Mouse (Mus musculus) left cerebral cortex, postnatal 14 days (tissue): ENCODE results near the gene Aspn. TPM values are rescaled to one million over a fixed set of nuclear protein-coding genes. Genes with fewer than 3 reads are reported as not detected.

Experiments used
- DNase-seq, 2 experiments: peaks; one replicate each; pipeline ENCODE4 v3.0.0; 2021 to 2022; ENCODE audit warnings: low spot score in 2 of 2, mixed read lengths in 1 of 2
- intact Hi-C: fragments of 180-260 bp; cut with DNase I; formaldehyde crosslinking; loops from one replicate; pipeline ENCODE4 v1.15.1; 2025
- long read RNA-seq, 2 experiments: library from polyadenylated mRNA; stranded (forward); transcript quantifications; one replicate each; pipeline ENCODE4 v2.0.0; 2021
- total RNA-seq, 2 experiments: library from RNA; stranded (reverse); gene quantifications; 2 replicates each; pipeline ENCODE4 v1.2.3; 2021

The Aspn gene
- 1 to 10 TPM; 1.4 to 1.9 TPM for total RNA-seq
- long read RNA-seq, experiment 1, partial matches to known transcripts = 0 of 4 reads
- long read RNA-seq, experiment 1, other reads (novel, unspliced or antisense) = 0 of 4 reads
- long read RNA-seq, experiment 2, partial matches to known transcripts = 0 of 1 reads
- long read RNA-seq, experiment 2, other reads (novel, unspliced or antisense) = 0 of 1 reads

DNA sequence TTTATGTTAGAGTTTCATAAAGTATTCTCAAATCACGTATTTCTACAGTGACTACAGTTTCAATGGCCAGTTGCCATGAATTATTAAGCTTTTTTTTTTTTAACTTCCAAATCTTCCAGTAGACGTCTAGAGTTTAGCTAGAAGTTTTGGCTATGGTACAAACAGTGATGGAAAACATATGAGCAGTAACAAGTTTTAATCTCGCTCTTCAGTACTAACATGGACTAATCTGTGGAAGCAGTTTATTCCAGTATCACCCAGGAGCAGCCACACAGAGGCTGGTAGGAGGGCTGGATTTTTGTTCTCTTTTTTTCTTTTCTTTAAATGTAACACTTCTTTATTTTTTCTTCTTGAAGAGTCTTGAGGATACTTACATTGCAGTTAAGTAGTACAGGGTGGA is at the start of gene Aspn:
Gene Aspn (plus strand): TSS at position 165 of the 400 bp plus-strand sequence.
- intact Hi-C loops = no loop called here
- no peak for DNase-seq

DNA sequence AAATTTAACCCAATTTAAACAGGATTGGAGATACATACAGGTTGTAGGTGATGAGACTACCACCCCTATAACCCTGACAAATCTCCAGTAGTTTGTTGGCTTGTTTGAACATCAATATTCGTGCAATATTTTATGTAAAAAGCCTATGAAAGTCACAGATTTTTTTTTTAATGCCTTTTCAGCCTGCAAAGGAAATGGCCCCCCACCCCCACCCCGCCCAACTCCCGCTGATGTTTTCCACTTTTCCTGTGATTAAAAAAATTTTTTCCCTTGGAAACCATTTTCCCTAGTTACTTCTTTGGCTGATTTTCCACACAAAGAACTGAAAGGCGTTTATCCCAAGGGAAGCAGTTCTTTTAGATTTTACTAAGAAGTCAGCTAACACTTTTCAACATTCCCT is 39.7 kb upstream of the Aspn start, which contains the start of gene Ecm2:
Gene Ecm2 (plus strand): TSS at position 301 of the 400 bp plus-strand sequence.
- intact Hi-C loops = no loop called here
- no peak for DNase-seq

DNA sequence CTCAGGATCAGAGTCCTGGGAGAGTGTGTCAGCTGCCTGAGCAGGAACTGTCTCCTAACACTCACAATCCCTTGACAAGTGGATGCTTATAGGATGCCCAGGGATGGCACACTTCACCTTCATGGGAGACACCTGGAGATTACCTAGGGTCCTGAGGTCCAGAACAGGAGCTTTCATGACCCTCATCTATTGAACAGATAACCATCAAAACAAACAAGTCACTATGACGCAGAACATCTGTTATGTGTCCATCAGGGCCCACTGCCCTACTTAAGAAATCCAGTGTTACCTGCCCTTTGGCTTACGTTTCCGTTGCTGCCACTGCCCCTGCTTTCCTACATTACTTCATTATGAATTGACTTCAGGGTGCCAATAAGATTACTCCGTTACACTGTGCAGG is 38.5 kb upstream of the Aspn start:
- intact Hi-C loops = no loop called here
- DNase-seq = no peak

DNA sequence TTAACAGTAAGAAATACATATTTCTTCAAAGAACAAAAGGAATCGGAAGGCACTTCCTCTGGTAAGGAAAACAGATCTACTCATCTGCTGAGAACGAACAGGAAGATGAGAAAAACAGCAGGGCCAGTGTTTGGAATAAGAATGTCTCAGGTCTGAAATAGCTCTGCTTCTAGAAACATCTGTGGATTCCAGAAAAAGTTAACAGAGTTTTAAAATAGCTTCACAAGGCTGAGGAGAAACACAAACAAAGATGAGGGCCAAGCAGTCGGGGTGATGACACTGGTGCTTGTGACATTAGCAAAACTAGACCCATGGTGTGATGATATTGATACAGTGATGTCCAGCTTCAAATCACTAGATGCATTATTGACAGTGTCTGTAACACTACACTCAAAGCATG is 37.1 kb upstream of the Aspn start:
- no peak for DNase-seq
- intact Hi-C loops = no loop called here

DNA sequence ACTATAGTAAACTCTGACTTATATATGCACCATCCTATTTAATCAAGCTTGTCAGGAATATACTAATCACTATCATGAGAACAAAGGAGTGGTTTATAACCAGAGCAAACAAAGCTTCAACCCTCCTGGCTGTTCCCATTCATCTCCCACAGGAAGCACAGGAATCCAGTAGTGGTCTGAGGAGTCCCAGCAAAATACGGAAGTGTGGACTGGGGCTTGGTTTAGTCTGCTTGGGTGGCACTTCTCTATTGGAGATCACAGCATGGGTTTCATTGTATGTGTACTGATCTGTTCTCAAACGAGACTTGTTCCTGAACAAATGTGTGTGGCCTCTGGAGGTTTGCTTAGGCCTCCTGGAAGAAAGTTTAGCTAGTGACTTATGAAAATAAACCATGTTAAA is 25.5 kb upstream of the Aspn start:
- DNase-seq = no peak
- intact Hi-C loops = no loop called here

DNA sequence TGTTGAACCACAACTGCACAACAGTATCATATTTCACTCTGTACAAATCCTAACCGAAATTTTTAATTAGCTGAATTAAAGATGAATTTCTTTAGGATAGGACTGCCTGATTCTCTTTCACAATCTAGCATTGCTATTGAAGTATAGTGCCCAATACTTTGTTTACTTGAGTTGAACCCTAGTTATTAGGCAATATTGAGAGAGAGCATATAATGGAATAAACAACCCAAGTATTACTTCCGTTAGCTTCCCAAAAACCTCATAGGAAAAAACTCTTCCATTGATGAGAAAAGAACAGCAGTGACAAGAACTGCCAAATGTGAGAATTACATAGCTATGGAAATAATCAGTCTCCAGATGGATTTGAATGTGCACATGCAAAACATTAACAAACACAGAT is 18.0 kb upstream of the Aspn start:
- intact Hi-C loops = no loop called here

DNA sequence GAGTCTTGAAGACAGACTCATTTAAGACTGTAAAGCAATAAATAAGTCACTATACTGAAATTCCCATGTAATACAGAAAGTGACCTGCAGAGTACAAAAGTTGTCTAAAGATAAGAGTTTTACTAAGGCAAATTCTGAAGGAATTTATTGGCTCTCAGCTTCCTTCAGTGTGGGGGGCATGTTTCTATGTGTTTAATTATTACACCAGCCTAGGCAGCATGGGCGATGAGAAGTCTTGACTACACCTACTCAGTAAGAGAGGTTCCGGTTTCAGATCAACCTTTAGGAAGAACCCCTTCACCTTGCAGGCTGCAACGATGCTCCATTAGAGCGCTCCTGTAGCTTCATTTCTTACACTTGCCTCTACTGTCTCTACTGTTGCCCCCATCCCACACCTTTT is 13.6 kb upstream of the Aspn start:
- no peak for DNase-seq
- intact Hi-C loops = no loop called here

More for the DNA sequence above, 18.0 kb upstream of the Aspn start:
- DNase-seq = no peak

DNA sequence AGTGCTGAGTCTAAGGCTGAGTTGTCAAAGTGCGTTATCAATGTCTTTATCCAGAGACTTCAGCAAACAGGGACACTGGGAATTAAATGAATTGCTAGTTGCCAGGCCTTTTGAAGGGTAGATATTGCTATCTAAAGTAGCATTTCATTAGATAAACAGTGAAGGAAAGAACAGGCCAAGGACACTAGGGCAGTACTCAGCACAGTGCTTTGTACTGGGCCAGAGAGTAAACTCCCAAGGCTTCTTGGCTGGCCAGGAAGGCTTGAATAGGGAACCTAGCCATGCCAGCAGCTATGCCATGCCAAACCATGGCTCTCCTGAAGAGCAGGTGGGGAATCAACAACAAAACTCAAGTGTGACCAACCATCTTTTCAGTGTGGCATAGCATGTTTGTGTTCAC is 7.3 kb upstream of the Aspn start:
- intact Hi-C loops = no loop called here
- no peak for DNase-seq

DNA sequence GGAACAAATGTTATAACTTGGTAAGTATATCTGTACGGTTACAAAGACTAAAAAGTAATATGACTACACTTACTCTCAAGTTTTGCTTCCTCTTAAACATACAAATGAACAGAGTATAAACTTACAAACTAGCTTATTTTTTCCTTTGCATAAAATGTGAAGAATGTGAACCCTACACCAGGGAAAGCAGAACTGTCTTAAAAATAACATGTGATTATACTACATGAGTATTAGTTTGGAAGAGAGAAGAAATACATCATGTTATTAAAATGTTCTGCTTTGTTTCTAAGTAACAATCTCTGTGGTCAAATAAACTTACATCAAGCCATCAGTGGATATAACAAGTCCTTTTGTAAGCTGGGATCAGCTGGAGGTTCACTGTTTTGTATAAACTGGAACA is 5.5 kb upstream of the Aspn start:
- intact Hi-C loops = no loop called here
- no peak for DNase-seq

DNA sequence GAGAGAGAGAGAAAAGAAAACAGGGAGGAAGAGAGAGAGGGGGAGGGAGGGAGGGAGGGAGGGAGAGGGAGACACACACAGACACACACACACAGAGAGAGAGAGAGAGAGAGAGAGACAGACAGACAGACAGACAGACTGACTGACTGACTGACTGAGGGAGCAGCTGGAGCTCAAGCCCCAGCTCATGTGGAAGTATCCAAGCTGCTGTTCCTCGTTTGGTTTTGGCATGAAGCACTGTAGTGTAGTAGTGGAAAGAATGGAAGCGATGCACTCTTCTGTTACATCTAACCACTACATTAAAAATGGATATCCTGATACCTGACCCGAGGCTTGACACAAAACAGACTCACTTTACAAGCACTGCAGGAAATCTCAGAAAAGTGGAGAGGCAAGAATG is 1.4 kb downstream of the Aspn start:
- intact Hi-C loops = no loop called here

DNA sequence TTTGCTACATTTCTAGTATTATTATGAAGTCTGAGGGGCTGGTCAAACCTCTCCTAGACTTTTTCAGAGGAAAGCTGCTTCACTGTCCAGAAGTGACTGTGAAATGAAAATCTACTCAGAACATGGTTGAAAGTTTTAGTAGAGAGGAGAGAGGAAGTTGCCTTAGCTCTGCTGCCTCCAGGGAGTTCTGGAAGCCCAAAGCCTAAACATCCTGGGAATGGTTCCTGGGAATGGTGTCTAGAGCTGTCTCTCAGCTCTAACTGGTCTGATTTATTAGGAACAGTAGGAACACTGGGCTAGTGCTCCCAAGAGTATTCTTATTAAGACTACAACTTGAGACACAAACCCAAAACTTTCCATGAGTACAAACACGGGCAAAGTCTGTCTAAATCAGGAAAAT is 2.3 kb downstream of the Aspn start:
- intact Hi-C loops = no loop called here
- no peak for DNase-seq

More for the DNA sequence above, 1.4 kb downstream of the Aspn start:
- no peak for DNase-seq

DNA sequence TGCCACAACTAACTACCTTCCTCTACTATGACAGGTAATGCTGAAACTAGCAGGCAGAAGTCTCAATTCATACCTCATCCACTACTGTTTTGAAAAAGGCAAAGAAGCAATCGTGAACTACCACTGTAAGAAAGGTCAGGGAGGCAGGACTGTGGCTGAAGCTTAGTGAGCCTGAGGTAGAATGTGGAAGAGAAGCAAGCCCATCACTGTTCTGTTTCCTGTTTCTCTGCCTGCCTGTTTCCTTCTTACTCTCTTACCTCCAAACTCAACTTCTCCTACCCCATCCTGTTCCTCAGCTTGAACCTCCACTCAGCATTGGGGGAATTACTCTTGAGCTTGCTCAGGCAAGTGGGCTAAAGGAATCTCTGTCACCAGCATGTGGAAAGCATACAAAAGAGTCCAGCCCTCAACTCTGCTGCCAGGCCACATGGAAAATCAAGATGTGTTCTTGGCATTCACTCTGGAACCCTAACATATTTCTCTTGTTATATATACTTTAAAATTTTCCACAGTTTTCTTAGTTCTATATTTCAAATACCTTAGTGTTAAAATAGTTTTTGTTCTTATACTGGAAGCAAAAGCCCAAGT is 3.4 kb downstream of the Aspn start:
- intact Hi-C loops = no loop called here
- no peak for DNase-seq

DNA sequence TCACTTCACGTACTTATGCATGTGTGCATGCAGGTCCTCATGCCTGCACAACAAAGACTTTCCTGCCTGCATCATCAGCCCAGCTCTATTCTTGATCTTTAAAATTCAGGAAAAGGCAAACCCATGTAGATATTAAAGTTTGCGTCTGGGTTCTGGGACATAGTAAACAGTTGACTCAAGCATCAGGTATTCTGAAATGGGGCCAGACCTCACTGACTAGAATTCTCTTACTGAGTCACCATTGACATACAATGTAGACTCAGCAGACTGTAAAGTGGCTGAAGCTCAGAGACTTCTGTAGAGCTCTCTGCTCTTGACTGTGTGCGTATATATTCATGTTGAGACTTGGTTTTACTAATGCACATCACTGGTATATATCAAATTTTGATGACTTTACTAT is 5.4 kb downstream of the Aspn start:
- DNase-seq = no peak
- intact Hi-C loops = no loop called here

DNA sequence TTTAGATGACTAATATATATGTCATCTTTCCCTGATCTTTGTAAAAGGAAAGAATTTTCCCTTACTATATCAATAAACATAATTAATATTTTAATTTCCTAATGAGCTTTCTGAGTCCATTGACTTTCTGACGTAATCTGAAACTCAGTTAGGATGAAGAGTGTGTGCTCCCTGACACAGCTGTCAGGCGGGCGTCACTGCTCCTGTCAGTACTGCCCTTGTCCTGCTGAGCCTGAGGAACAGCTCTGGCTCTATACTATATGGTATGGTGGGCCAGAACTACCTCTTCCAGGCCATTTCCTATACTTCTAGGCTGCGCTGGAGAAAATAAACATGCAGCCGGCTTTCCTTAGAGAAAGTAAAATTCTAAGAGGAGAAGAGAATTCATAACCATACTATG is 10.3 kb downstream of the Aspn start:
- no peak for DNase-seq
- intact Hi-C loops = no loop called here

DNA sequence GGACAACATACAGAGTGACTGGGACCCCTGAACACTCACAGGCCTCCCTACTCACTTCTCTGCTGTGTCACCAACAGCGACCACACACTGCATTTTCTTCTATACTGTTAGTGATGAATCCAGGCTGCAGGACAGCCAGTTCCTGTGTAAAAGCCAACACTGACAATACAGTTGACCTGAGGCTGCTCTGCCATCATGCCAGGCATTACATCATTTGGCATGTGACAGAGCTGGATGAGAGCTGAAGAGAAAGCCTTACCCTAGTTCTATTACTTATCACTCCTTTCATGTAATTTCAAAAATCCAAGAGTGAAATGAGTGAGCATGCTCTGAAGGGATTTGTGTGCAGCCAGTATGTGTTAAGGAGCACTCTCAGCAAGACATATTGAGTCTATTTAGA is 12.0 kb downstream of the Aspn start:
- intact Hi-C loops = no loop called here
- DNase-seq = no peak

DNA sequence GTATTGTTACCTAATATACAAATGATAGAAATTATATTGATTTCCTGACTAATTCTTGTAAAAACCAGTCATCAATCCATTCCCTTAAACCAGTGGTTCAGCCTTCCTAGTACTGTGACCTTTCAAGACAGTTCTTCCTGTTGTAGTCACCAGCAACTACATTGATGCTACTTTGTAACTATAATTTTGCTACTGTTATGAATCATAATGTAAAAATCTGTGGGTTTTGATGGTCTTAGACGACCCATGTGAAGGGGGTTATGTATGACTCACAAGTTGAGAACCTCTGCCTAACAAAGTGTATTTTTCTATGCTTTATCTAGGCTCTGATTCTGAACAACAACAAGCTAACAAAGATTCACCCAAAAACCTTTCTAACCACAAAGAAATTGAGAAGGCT is 12.7 kb downstream of the Aspn start:
- intact Hi-C loops = no loop called here

DNA sequence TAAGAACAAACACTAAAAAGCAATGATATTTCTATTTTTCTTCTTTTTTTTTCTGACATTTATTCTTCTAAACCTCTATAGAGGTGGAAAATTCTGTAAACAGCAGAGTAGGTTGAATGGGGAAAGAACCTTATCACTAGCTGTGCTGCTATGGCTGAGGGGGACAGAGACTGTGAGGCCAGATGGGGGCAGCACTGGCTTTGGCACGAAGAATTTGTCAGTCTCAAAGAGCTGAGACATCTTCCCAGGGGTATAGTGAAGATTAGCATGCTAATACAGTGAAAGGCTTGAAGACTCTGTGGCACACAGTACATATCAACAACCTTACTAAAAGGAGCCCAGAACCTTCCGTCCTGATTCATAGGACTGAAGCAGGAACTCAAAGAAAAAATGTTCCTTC is 14.9 kb downstream of the Aspn start:
- intact Hi-C loops = no loop called here
- no peak for DNase-seq

More for the DNA sequence above, 12.7 kb downstream of the Aspn start:
- no peak for DNase-seq

DNA sequence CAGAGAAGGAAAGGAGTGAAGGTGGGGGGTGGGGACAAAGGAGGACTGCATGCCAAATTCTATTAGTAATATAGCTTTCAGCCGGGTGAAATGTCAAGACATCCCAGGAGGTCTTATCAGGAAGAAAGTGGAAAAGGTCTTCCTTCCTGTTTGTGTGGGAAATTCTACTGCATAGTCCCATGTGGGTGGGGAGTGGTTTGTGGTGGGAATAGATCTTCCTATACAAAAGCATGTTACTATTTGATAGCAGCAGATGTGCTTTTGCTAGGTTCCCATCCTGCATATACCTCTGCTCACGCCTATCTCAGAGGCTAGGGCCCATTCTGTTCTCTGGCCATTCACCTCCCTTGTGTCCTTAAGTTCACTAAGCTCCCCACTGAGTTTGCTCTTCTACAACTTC is 16.6 kb downstream of the Aspn start:
- no peak for DNase-seq
- intact Hi-C loops = no loop called here

DNA sequence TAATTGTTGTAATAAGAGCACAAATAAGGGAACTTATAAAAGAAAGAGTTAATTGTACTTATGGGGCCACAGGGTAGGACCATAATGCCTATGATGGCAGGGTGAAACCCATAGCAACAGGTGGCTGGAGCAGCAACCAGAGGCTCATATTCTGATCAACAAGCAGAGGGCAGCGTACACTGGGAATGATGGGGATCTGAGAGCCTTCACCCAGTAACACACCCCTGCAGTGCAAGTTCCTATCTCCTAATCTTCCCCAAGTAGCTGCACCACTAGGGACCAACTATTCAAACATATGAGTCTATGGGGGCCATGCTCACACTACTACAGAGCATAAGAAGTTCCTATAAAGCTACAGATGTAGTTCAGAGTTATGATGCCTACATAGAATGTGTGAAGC is 20.1 kb downstream of the Aspn start:
- no peak for DNase-seq
- intact Hi-C loops = no loop called here

DNA sequence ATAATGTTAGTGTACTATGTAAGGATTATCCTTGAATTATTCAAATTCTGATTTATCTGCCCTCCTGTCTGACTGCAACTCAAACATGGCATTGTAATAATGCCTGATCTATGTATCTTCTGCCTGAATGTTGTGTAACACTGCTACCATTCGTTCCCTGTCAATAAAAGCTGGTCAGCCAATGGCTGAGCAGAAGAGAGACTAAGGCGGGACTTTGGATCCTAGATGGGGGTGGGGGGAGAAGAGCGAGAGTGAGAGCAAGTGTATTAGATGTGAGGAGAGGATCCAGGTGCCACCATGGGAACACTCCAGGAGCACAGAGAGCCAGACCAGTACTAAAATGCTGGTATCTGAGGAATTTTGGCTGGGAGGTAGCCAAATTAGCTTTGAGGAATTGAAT is 26.1 kb downstream of the Aspn start:
- DNase-seq = no peak
- intact Hi-C loops = no loop called here

DNA sequence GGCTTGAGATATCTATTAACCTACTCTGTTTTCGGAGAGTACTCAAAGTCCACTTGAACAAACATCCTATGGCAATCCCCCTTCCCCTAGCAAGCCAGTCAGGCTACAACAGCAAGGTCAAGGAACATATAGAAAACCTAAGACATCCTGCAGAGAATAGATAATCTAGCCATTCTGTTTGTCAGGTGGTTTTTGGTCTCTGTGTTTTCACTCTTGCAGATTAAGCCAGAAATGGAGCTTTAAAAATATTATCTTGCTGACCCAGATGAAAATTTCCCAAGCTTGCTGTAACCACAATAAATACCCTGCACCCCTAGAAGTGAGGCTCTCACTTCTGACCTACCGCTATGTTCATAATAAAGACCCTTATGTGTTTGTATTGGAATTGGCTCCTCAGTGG is 27.2 kb downstream of the Aspn start:
- intact Hi-C loops = no loop called here
- DNase-seq = no peak
